Mouse (Mus musculus) heart, embryonic 10.5 days (tissue): ENCODE measurements around the gene Ankrd44. TPM values are rescaled to one million over a fixed set of nuclear protein-coding genes. Genes with fewer than 3 reads are reported as not detected.

Experiments
- DNase-seq: peaks from one replicate; pipeline ENCODE4 v3.0.0-alpha.2; 2017; ENCODE audit warnings: low spot score
- H3K27ac ChIP-seq: fragments of 300-500 bp; sonication (generic); 2 replicates; pipeline ENCODE4 v1.5.1; 2016; ENCODE audit warnings: mild to moderate bottlenecking
- H3K27me3 ChIP-seq: fragments of 300-500 bp; sonication (generic); 2 replicates; pipeline ENCODE4 v1.6.1; 2016; ENCODE audit warnings: mild to moderate bottlenecking; ENCODE audit not compliant: poor library complexity, insufficient read depth, severe bottlenecking
- H3K36me3 ChIP-seq: fragments of 300-500 bp; sonication (generic); 2 replicates; pipeline ENCODE4 v1.6.1; 2016; ENCODE audit warnings: mild to moderate bottlenecking, moderate library complexity
- H3K4me1 ChIP-seq: fragments of 300-500 bp; sonication (generic); 2 replicates; pipeline ENCODE4 v1.6.1; 2016; ENCODE audit warnings: mild to moderate bottlenecking
- H3K4me3 ChIP-seq: fragments of 300-500 bp; sonication (generic); 2 replicates; pipeline ENCODE4 v1.5.1; 2016; ENCODE audit warnings: mild to moderate bottlenecking, moderate library complexity
- H3K9me3 ChIP-seq: fragments of 300-500 bp; sonication (generic); 2 replicates; pipeline ENCODE4 v1.6.1; 2016; ENCODE audit warnings: mild to moderate bottlenecking, moderate library complexity
- WGBS: fragments of 180-500 bp; shearing (Covaris S2); methylation state at CpG from one replicate; pipeline ENCODE4 v1.1.7; 2016; 5-methylcytosine and 5-hydroxymethylcytosine counted together
- polyA plus RNA-seq: library from polyadenylated mRNA; unstranded; fragments of >200 nt; fragmentation: Nextera tagmentation; extraction: Ambion mirVana; gene quantifications from 2 replicates; pipeline ENCODE4 v1.2.1, GENCODE M21; 2016

The Ankrd44 gene
- polyA plus RNA-seq, 1 experiment from 2014 or later: 10.9 TPM

- H3K36me3 ChIP-seq: no peaks in the 10 kb centered on the region
- no peak for DNase-seq
- peaks cover 9% of the 10 kb centered on the region; the same call in 1 of the 2 replicates for H3K4me1 ChIP-seq
- no peak overlapping the region for H3K4me3 ChIP-seq
- H3K9me3 ChIP-seq: no peaks in the 10 kb centered on the region
- H3K27ac ChIP-seq: no peak overlapping the region
- 80% methylated on average over 8 of the region's 8 CpGs for WGBS
- no peaks in the 10 kb centered on the region for H3K27me3 ChIP-seq
Measured at GRCm38 (mm10) chr1:54850077-54850476, 76.1 kb downstream of the Ankrd44 start.

GRCm38 (mm10) chr1:54847238-54847637 is 78.9 kb downstream of the Ankrd44 start:
- peaks cover 16% of the 10 kb centered on the region for H3K4me1 ChIP-seq
- WGBS: 84% methylated on average over 1 of the region's 1 CpGs
- no peaks in the 10 kb centered on the region for H3K36me3 ChIP-seq
- H3K9me3 ChIP-seq: no peaks in the 10 kb centered on the region
- no peak for DNase-seq
- no peak overlapping the region for H3K27ac ChIP-seq
- no peak overlapping the region for H3K4me3 ChIP-seq
- H3K27me3 ChIP-seq: no peaks in the 10 kb centered on the region

GRCm38 (mm10) chr1:54846346-54847000 is 79.7 kb downstream of the Ankrd44 start:
- Histone ChIP-seq H3K27ac (no peak overlapping the region), H3K4me1 (peaks cover 17% of the 10 kb centered on the region), H3K4me3 (no peak overlapping the region), H3K27me3 (no peaks in the 10 kb centered on the region), H3K36me3 (no peaks in the 10 kb centered on the region), H3K9me3 (no peaks in the 10 kb centered on the region)
- DNase-seq: no peak
- 77% methylated on average over 5 of the region's 5 CpGs for WGBS

GRCm38 (mm10) chr1:54844361-54844760 is 81.8 kb downstream of the Ankrd44 start:
- 83% methylated on average over 1 of the region's 1 CpGs for WGBS
- H3K4me1 ChIP-seq: peaks cover 21% of the 10 kb centered on the region
- H3K9me3 ChIP-seq: no peaks in the 10 kb centered on the region
- H3K4me3 ChIP-seq: no peak overlapping the region
- no peaks in the 10 kb centered on the region for H3K36me3 ChIP-seq
- no peak overlapping the region for H3K27ac ChIP-seq
- no peak for DNase-seq
- H3K27me3 ChIP-seq: no peaks in the 10 kb centered on the region

GRCm38 (mm10) chr1:54842765-54843461 is 83.3 kb downstream of the Ankrd44 start:
- no peaks in the 10 kb centered on the region for H3K27me3 ChIP-seq
- no peak overlapping the region for H3K4me3 ChIP-seq
- H3K9me3 ChIP-seq: no peaks in the 10 kb centered on the region
- no peak for DNase-seq
- peaks cover 25% of the 10 kb centered on the region for H3K4me1 ChIP-seq
- no peaks in the 10 kb centered on the region for H3K36me3 ChIP-seq
- H3K27ac ChIP-seq: peak overlapping the region; percentile 49
- 61% methylated on average over 7 of the region's 7 CpGs for WGBS

- no peaks in the 10 kb centered on the region for H3K27me3 ChIP-seq
- DNase-seq: no peak
- WGBS: 38% methylated on average over 5 of the region's 5 CpGs
Measured at GRCm38 (mm10) chr1:54841788-54842187, 84.4 kb downstream of the Ankrd44 start.

GRCm38 (mm10) chr1:54840040-54840439 is 86.1 kb downstream of the Ankrd44 start:
- WGBS: 45% methylated on average over 2 of the region's 2 CpGs
- Histone ChIP-seq H3K4me3 (no peak overlapping the region), H3K9me3 (no peaks in the 10 kb centered on the region), H3K4me1 (peaks cover 28% of the 10 kb centered on the region), H3K36me3 (no peaks in the 10 kb centered on the region), H3K27ac (peak overlapping the region; percentile 16; the same call in 1 of the 2 replicates), H3K27me3 (no peaks in the 10 kb centered on the region)
- DNase-seq: no peak

More at GRCm38 (mm10) chr1:54841788-54842187, 84.4 kb downstream of the Ankrd44 start:
- Histone ChIP-seq H3K36me3 (no peaks in the 10 kb centered on the region), H3K4me1 (peaks cover 25% of the 10 kb centered on the region), H3K27ac (no peak overlapping the region), H3K9me3 (no peaks in the 10 kb centered on the region), H3K4me3 (no peak overlapping the region)

- DNase-seq: no peak
- H3K27ac ChIP-seq: no peak overlapping the region
- H3K4me1 ChIP-seq: peaks cover 28% of the 10 kb centered on the region
- H3K9me3 ChIP-seq: no peaks in the 10 kb centered on the region
- H3K27me3 ChIP-seq: no peaks in the 10 kb centered on the region
- no peaks in the 10 kb centered on the region for H3K36me3 ChIP-seq
- 75% methylated on average over 6 of the region's 6 CpGs for WGBS
- H3K4me3 ChIP-seq: no peak overlapping the region
Measured at GRCm38 (mm10) chr1:54838486-54838805, 87.7 kb downstream of the Ankrd44 start.

- Histone ChIP-seq H3K4me3 (no peak overlapping the region), H3K4me1 (peaks cover 25% of the 10 kb centered on the region), H3K27ac (no peak overlapping the region), H3K9me3 (no peaks in the 10 kb centered on the region), H3K27me3 (no peaks in the 10 kb centered on the region), H3K36me3 (no peaks in the 10 kb centered on the region)
- WGBS: 65% methylated on average over 17 of the region's 17 CpGs
- no peak for DNase-seq
Measured at GRCm38 (mm10) chr1:54837721-54838485, 88.3 kb downstream of the Ankrd44 start.

GRCm38 (mm10) chr1:54835661-54836205 is 90.5 kb downstream of the Ankrd44 start:
- Histone ChIP-seq H3K36me3 (no peaks in the 10 kb centered on the region), H3K4me1 (peaks cover 12% of the 10 kb centered on the region), H3K27me3 (no peaks in the 10 kb centered on the region), H3K4me3 (no peak overlapping the region), H3K27ac (no peak overlapping the region), H3K9me3 (no peaks in the 10 kb centered on the region)
- 75% methylated on average over 6 of the region's 6 CpGs for WGBS
- DNase-seq: no peak

GRCm38 (mm10) chr1:54833221-54833620 is 93.0 kb downstream of the Ankrd44 start:
- Histone ChIP-seq H3K27me3 (no peaks in the 10 kb centered on the region), H3K4me3 (no peak overlapping the region), H3K4me1 (peaks cover 14% of the 10 kb centered on the region), H3K9me3 (no peaks in the 10 kb centered on the region), H3K36me3 (no peaks in the 10 kb centered on the region), H3K27ac (no peak overlapping the region)
- DNase-seq: no peak
- WGBS: 88% methylated on average over 6 of the region's 6 CpGs

- H3K27ac ChIP-seq: no peak overlapping the region
Measured at GRCm38 (mm10) chr1:54832765-54833164, 93.4 kb downstream of the Ankrd44 start.

GRCm38 (mm10) chr1:54830223-54830622 is 96.0 kb downstream of the Ankrd44 start:
- H3K27me3 ChIP-seq: no peaks in the 10 kb centered on the region
- no peak overlapping the region; the same call in 1 of the 2 replicates for H3K27ac ChIP-seq
- no peaks in the 10 kb centered on the region for H3K36me3 ChIP-seq
- no peak overlapping the region for H3K4me3 ChIP-seq
- H3K4me1 ChIP-seq: peaks cover 31% of the 10 kb centered on the region
- no peak for DNase-seq
- no peaks in the 10 kb centered on the region for H3K9me3 ChIP-seq
- 41% methylated on average over 6 of the region's 6 CpGs for WGBS

More at GRCm38 (mm10) chr1:54832765-54833164, 93.4 kb downstream of the Ankrd44 start:
- Histone ChIP-seq H3K36me3 (no peaks in the 10 kb centered on the region), H3K4me3 (no peak overlapping the region), H3K27me3 (no peaks in the 10 kb centered on the region), H3K9me3 (no peaks in the 10 kb centered on the region), H3K4me1 (peaks cover 13% of the 10 kb centered on the region)
- WGBS: 0% methylated on average over 1 of the region's 1 CpGs
- no peak for DNase-seq
